ENCODE assay signal across 29 mouse cellular contexts in genomic region chr17:84745001-84745400, GRCm38 (mm10). TPM values are rescaled to one million over a fixed set of nuclear protein-coding genes. Genes with fewer than 3 reads are reported as not detected.
DNase-seq lines count a peak whose midpoint lies in the region; ATAC-seq lines count a peak whose summit lies in the region.
"Had no signal": no experiment of that assay in that cellular context is flagged by ENCODE, and none has a peak within 500 bp of the region (broad histone marks: within the 10 kb centered on the region; RNA-seq: fewer than 3 reads in every experiment).

No protein-coding gene starts in this region.

- DNase-seq in intestine, embryonic 14.5 days (ENCODE audit: low spot score): peak; percentile 29
- peak; percentile 46 for DNase-seq in retina, embryonic 14.5 days (ENCODE audit: low spot score)
- no peak for DNase-seq in retina, postnatal 1 day
- DNase-seq in ZHBTc4 (ENCODE audit: low read depth, low spot score): peak; percentile 16
- no peak for DNase-seq in thymus, postnatal 0 days (ENCODE audit: low spot score)
- DNase-seq: adrenal gland, adult 2 months; adrenal gland, postnatal 14 days; cerebellum, adult 11-12 months; cerebellum, adult 8-10 months; cerebellum, postnatal 10 days; cerebellum, postnatal 36 days; embryo, embryonic 11 days; gastrocnemius, adult 2 months; gastrocnemius, postnatal 14 days; heart, adult 18-20 months; heart, postnatal 14 days; heart, postnatal 4 days had no signal

- no peaks in the 10 kb centered on the region for H3K4me1 ChIP-seq in intestine, embryonic 14.5 days (replicated peaks; ENCODE audit: control insufficient read depth, insufficient read depth, low read length)
- H3K4me1 ChIP-seq in intestine, embryonic 15.5 days (replicated peaks): 0 out of 2 replicates have a peak, but pooled peaks cover 3% of the 10 kb centered on the region

- no peak for ATAC-seq in intestine, embryonic 14.5 days (replicated peaks; ENCODE audit: low FRiP score, low TSS enrichment, low read depth)
- ATAC-seq in intestine, embryonic 15.5 days: no peak
- ATAC-seq: CD4-positive, CD25-positive, alpha-beta regulatory T cell, adult 4 months; forebrain, embryonic 16.5 days; hindbrain, postnatal 0 days; inflammation-experienced regulatory T-cells, adult 6 months had no signal

- 79% methylated on average over 9 of the region's 9 CpGs for WGBS in intestine, embryonic 14.5 days
- WGBS in intestine, embryonic 15.5 days: 81% methylated on average over 9 of the region's 9 CpGs

- H3K4me2 ChIP-seq in intestine, embryonic 14.5 days (ENCODE audit: low read length): no peak overlapping the region
- H3K4me2 ChIP-seq in intestine, embryonic 15.5 days (replicated peaks): no peak overlapping the region
- H3K4me2 ChIP-seq: embryonic facial prominence, embryonic 13.5 days; forebrain, embryonic 12.5 days; heart, embryonic 13.5 days; hindbrain, embryonic 14.5 days had no signal

- H3K4me3 ChIP-seq in intestine, embryonic 14.5 days (ENCODE audit: low read depth, low read length): no peak overlapping the region
- H3K4me3 ChIP-seq in intestine, embryonic 15.5 days (replicated peaks): no peak overlapping the region
- H3K4me3 ChIP-seq: embryonic facial prominence, embryonic 10.5 days; embryonic facial prominence, embryonic 13.5 days; erythroblast, embryonic 14.5 days; forebrain, embryonic 12.5 days; gastrocnemius, adult 2 months; heart, embryonic 10.5 days; heart, embryonic 13.5 days had no signal

- no peak overlapping the region for H3K27ac ChIP-seq in intestine, embryonic 14.5 days (ENCODE audit: low read depth)
- no peak overlapping the region for H3K27ac ChIP-seq in intestine, embryonic 15.5 days
- H3K27ac ChIP-seq: embryonic facial prominence, embryonic 10.5 days; embryonic facial prominence, embryonic 13.5 days; forebrain, embryonic 12.5 days; gastrocnemius, adult 2 months; heart, embryonic 10.5 days; heart, embryonic 13.5 days; hindbrain, embryonic 14.5 days; hindbrain, postnatal 0 days had no signal

- no peak overlapping the region for H3K9ac ChIP-seq in intestine, embryonic 14.5 days (ENCODE audit: low read length)
- no peak overlapping the region for H3K9ac ChIP-seq in intestine, embryonic 15.5 days
- H3K9ac ChIP-seq: embryonic facial prominence, embryonic 13.5 days; forebrain, embryonic 12.5 days; heart, embryonic 13.5 days; hindbrain, embryonic 14.5 days had no signal

- no peaks in the 10 kb centered on the region for H3K9me3 ChIP-seq in intestine, embryonic 14.5 days (ENCODE audit: control insufficient read depth, low read length)
- H3K9me3 ChIP-seq in intestine, embryonic 15.5 days: no peaks in the 10 kb centered on the region
- H3K9me3 ChIP-seq: embryonic facial prominence, embryonic 10.5 days; embryonic facial prominence, embryonic 13.5 days; forebrain, embryonic 12.5 days; heart, embryonic 10.5 days; heart, embryonic 13.5 days had no signal

- no peaks in the 10 kb centered on the region for H3K27me3 ChIP-seq in intestine, embryonic 14.5 days (replicated peaks; ENCODE audit: control insufficient read depth, insufficient read depth, low read length)
- H3K27me3 ChIP-seq in intestine, embryonic 15.5 days (replicated peaks): no peaks in the 10 kb centered on the region
- H3K27me3 ChIP-seq: embryonic facial prominence, embryonic 13.5 days; forebrain, embryonic 12.5 days; heart, embryonic 13.5 days had no signal

- peaks cover 32% of the 10 kb centered on the region for H3K36me3 ChIP-seq in intestine, embryonic 14.5 days (ENCODE audit: control insufficient read depth, insufficient read depth, low read length)
- no peaks in the 10 kb centered on the region for H3K36me3 ChIP-seq in intestine, embryonic 15.5 days
- H3K36me3 ChIP-seq: forebrain, embryonic 12.5 days had no signal

RNA-seq across cellular contexts. Expression of gene Lrpprc, which starts 45.6 kb away (rescaled TPM):
- 61.7 and 63.2 TPM in 2 replicates for polyA plus RNA-seq in intestine, embryonic 14.5 days (2014; fragmentation: Nextera tagmentation; extraction: Ambion mirVana)
- 56.7 and 57.0 TPM in 2 replicates for polyA plus RNA-seq in intestine, embryonic 15.5 days (2015; fragmentation: Nextera tagmentation; extraction: Ambion mirVana)
- polyA plus RNA-seq in thymus, postnatal 0 days (2015; fragmentation: Nextera tagmentation; extraction: Ambion mirVana): 24.1 and 26.4 TPM in 2 replicates

Comparison
In these comparisons a context has a peak if more than half of its experiments do, and no peak if none do; other contexts are left out.
1. DNase-seq: peak in intestine, embryonic 14.5 days (single experiment), retina, embryonic 14.5 days (single experiment) and ZHBTc4 (single experiment); none in retina, postnatal 1 day (single experiment) and thymus, postnatal 0 days (single experiment).